Mouse (Mus musculus) megakaryocyte, embryonic 14.5 days (primary cell): ENCODE measurements around the gene Fut11.

Source experiments
- FLI1 ChIP-seq: IDR thresholded peaks from 2 replicates; pipeline ENCODE4 v1.6.1; 2012; ENCODE audit warnings: low read length, inconsistent platforms, mixed read lengths
- GATA1 ChIP-seq: IDR thresholded peaks from 3 replicates; pipeline ENCODE4 v1.6.1; 2012; ENCODE audit warnings: mixed read lengths, low read length, inconsistent platforms, borderline replicate concordance

DNA sequence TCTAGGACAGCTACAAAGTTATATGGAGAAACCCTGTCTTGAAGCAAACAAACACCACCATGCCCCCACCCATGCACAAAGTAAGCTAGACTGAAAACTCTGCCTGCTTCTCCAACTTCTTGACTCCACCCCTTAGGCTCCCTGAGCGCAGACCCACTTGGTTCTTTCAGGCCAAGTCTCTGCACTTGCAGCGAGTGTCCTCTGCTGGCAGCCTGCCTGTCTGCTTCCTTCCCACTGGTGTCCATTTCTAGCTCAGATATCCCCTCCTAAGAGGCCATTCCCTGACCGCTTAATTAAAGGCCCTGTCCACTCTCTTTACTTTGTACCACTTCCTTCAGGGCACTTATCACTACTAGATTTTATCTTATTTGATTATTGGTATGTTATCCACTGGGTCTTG is 48.8 kb downstream of the Fut11 start:
- TF ChIP-seq GATA1 (no peak), FLI1 (no peak)
